8 mouse cellular contexts compared by ENCODE assay signal in the genomic region with DNA sequence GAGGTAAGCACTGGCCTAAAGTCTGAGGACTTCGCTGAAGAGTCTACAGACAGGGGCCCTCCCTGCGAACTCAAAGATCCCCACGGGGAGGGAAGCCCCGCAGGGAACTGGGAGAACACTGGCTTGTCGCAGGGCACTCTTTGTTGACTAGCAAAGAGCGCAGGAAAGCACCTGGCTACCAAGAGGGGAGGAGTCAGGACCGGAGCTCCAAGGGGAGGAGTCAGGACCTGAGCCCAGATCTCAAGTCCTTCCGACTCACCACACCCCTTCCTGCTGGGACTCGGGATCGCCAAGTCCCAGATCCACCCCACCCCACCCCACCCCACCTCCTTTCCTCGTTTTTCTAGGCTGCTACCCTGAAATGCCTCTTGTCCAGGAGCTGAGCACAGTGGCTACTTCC. TPM values are rescaled to one million over a fixed set of nuclear protein-coding genes. Genes with fewer than 3 reads are reported as not detected.
A peak's percentile ranks its signal among the peaks of the same experiment; 100 is the strongest.
DNase-seq lines count a peak whose midpoint lies in the region; ATAC-seq lines count a peak whose summit lies in the region.

No protein-coding gene starts in this region.

- H3K4me2 ChIP-seq in midbrain, embryonic 15.5 days: no peak overlapping the region
- peak overlapping the region; percentile 68 for H3K4me2 ChIP-seq in heart, embryonic 13.5 days

- no peaks in the 10 kb centered on the region for H3K36me3 ChIP-seq in midbrain, embryonic 10.5 days
- H3K36me3 ChIP-seq in midbrain, embryonic 15.5 days (replicated peaks): no peaks in the 10 kb centered on the region
- H3K36me3 ChIP-seq in heart, embryonic 13.5 days: no peaks in the 10 kb centered on the region

- H3K9me3 ChIP-seq in midbrain, embryonic 10.5 days (replicated peaks): no peaks in the 10 kb centered on the region
- no peaks in the 10 kb centered on the region for H3K9me3 ChIP-seq in midbrain, embryonic 15.5 days
- no peaks in the 10 kb centered on the region for H3K9me3 ChIP-seq in heart, embryonic 13.5 days

- H3K27ac ChIP-seq in midbrain, embryonic 10.5 days (replicated peaks): peak overlapping the region; percentile 43
- H3K27ac ChIP-seq in midbrain, embryonic 15.5 days: no peak overlapping the region
- H3K27ac ChIP-seq in heart, embryonic 13.5 days (replicated peaks): no peak overlapping the region

- no peak for ATAC-seq in midbrain, embryonic 15.5 days (replicated peaks)
- no peak; the same call in 1 of the 2 replicates for ATAC-seq in heart, embryonic 13.5 days (ENCODE audit: extremely low read depth, insufficient number of reproducible peaks, low FRiP score, low TSS enrichment)
- no peak for ATAC-seq in activated CD4-positive, CD25-positive, alpha-beta regulatory T cell, adult 4 months

- peaks cover 17% of the 10 kb centered on the region for H3K27me3 ChIP-seq in midbrain, embryonic 10.5 days (ENCODE audit: low read depth, poor library complexity, severe bottlenecking)
- no peaks in the 10 kb centered on the region for H3K27me3 ChIP-seq in midbrain, embryonic 15.5 days (replicated peaks)
- H3K27me3 ChIP-seq in heart, embryonic 13.5 days (replicated peaks): peaks cover 23% of the 10 kb centered on the region

- H3K4me3 ChIP-seq in midbrain, embryonic 10.5 days: peak overlapping the region; percentile 41
- H3K4me3 ChIP-seq in midbrain, embryonic 15.5 days: no peak overlapping the region
- H3K4me3 ChIP-seq in heart, embryonic 13.5 days: peak overlapping the region; percentile 40

- peak; percentile 25 for DNase-seq in midbrain, embryonic 10.5 days (ENCODE audit: low spot score)
- peak; percentile 51 for DNase-seq in kidney, postnatal 10 days
- DNase-seq in lung, postnatal 25 days (ENCODE audit: low spot score): peak; percentile 76
- DNase-seq in natural killer cell, adult 2 months (ENCODE audit: low spot score in 2 of 2): no peak
- no peak for DNase-seq in spleen, postnatal 10 days (ENCODE audit: low spot score in 2 of 2)

- WGBS in midbrain, embryonic 10.5 days: under 1% methylated on average over 11 of the region's 11 CpGs
- 5% methylated on average over 11 of the region's 11 CpGs for WGBS in midbrain, embryonic 15.5 days
- 3% methylated on average over 11 of the region's 11 CpGs for WGBS in heart, embryonic 13.5 days

- H3K4me1 ChIP-seq in midbrain, embryonic 10.5 days: peaks cover 36% of the 10 kb centered on the region
- 0 out of 2 replicates have a peak, but pooled peaks cover 4% of the 10 kb centered on the region for H3K4me1 ChIP-seq in midbrain, embryonic 15.5 days
- peaks cover 9% of the 10 kb centered on the region for H3K4me1 ChIP-seq in heart, embryonic 13.5 days

- no peak overlapping the region for H3K9ac ChIP-seq in midbrain, embryonic 15.5 days
- peak overlapping the region; percentile 63; the same call in 1 of the 2 replicates for H3K9ac ChIP-seq in heart, embryonic 13.5 days

RNA-seq across cellular contexts. Expression of a gene that starts 19.2 kb away (rescaled TPM):
- 1.7 and 1.9 TPM in 2 replicates for polyA plus RNA-seq in midbrain, embryonic 10.5 days (2016; fragmentation: Nextera tagmentation; extraction: Ambion mirVana)
- polyA plus RNA-seq in midbrain, embryonic 15.5 days (2015; fragmentation: Nextera tagmentation; extraction: Ambion mirVana): 1.4 and 1.7 TPM in 2 replicates
- 0.61 and 0.66 TPM in 2 replicates for polyA plus RNA-seq in heart, embryonic 13.5 days (2015; fragmentation: Nextera tagmentation; extraction: Ambion mirVana)
- polyA plus RNA-seq in activated CD4-positive, CD25-positive, alpha-beta regulatory T cell, adult 4 months (2017; shearing (Covaris generic)): under 1 TPM in 1 of 2 experiments, not detected in 1; 0.04 TPM

Comparison
In these comparisons a context has a peak if more than half of its experiments do, and no peak if none do; other contexts are left out.
1. DNase-seq: peak in midbrain, embryonic 10.5 days (single experiment), kidney, postnatal 10 days (single experiment) and lung, postnatal 25 days (single experiment); none in natural killer cell, adult 2 months (0 of 2) and spleen, postnatal 10 days (0 of 2).